Mouse (Mus musculus) heart, embryonic 10.5 days (tissue): ENCODE measurements at regions not wholly inside any gene's neighbourhood (a gene's known extent, or its start where the extent isn't known, plus 50 kb on each side); places are given as distances from the start of the nearest gene placed in this dataset.

ENCODE experiments used
- DNase-seq: peaks from one replicate; pipeline ENCODE4 v3.0.0-alpha.2; 2017; ENCODE audit warnings: low spot score
- H3K27ac ChIP-seq: fragments of 300-500 bp; sonication (generic); 2 replicates; pipeline ENCODE4 v1.5.1; 2016; ENCODE audit warnings: mild to moderate bottlenecking
- H3K27me3 ChIP-seq: fragments of 300-500 bp; sonication (generic); 2 replicates; pipeline ENCODE4 v1.6.1; 2016; ENCODE audit warnings: mild to moderate bottlenecking; ENCODE audit not compliant: poor library complexity, insufficient read depth, severe bottlenecking
- H3K36me3 ChIP-seq: fragments of 300-500 bp; sonication (generic); 2 replicates; pipeline ENCODE4 v1.6.1; 2016; ENCODE audit warnings: mild to moderate bottlenecking, moderate library complexity
- H3K4me1 ChIP-seq: fragments of 300-500 bp; sonication (generic); 2 replicates; pipeline ENCODE4 v1.6.1; 2016; ENCODE audit warnings: mild to moderate bottlenecking
- H3K4me3 ChIP-seq: fragments of 300-500 bp; sonication (generic); 2 replicates; pipeline ENCODE4 v1.5.1; 2016; ENCODE audit warnings: mild to moderate bottlenecking, moderate library complexity
- H3K9me3 ChIP-seq: fragments of 300-500 bp; sonication (generic); 2 replicates; pipeline ENCODE4 v1.6.1; 2016; ENCODE audit warnings: mild to moderate bottlenecking, moderate library complexity
- WGBS: fragments of 180-500 bp; shearing (Covaris S2); methylation state at CpG from one replicate; pipeline ENCODE4 v1.1.7; 2016; 5-methylcytosine and 5-hydroxymethylcytosine counted together

GRCm38 (mm10) chr15:94032957-94033356 is 432.3 kb downstream of the Adamts20 start:
- Histone ChIP-seq H3K27ac (no peak overlapping the region), H3K4me1 (no peaks in the 10 kb centered on the region), H3K9me3 (no peaks in the 10 kb centered on the region), H3K36me3 (no peaks in the 10 kb centered on the region), H3K27me3 (no peaks in the 10 kb centered on the region), H3K4me3 (no peak overlapping the region)
- 79% methylated on average over 2 of the region's 2 CpGs for WGBS
- DNase-seq, result no peak

GRCm38 (mm10) chr15:94025996-94026696 is 430.5 kb upstream of the Prickle1 start:
- Histone ChIP-seq H3K9me3 (no peaks in the 10 kb centered on the region), H3K36me3 (no peaks in the 10 kb centered on the region), H3K4me3 (no peak overlapping the region), H3K27ac (peak overlapping the region; percentile 42; the same call in 1 of the 2 replicates), H3K27me3 (no peaks in the 10 kb centered on the region), H3K4me1 (peaks cover 31% of the 10 kb centered on the region)
- DNase-seq, result no peak
- 69% methylated on average over 16 of the region's 16 CpGs for WGBS

DNA sequence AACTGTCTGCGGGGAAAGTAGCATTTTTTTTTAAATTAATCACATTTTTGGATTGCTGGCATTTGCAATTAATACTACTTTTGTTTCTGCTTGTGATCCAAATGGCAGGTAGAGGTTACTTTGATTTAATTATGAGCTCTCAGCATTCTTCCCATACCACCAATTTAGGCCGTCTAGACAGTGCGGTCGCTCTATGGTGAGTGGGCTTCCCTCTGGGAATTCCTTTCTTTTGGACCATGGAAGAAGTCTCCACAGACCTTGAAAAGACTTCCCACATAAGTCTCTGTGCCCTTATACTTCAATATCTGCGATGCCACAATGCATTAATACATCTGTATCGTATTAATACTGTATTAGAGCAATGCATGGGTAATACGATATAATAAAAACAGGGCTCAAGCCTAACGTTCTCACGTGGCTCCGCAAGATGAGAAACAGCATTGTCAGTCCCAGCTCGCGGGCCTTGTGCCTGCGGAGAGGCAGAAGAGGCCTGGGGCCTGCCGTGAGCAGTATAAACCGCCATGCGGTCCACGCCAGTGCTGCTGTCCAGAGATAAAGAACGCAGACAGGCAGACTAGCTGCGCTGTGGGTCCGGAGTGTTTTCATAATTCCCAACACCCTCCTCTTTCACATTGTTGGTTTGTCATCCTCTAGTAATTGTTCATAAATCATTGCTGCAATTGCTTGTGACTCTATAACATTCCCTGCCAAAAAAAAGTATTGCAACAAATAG is 429.7 kb upstream of the Prickle1 start:
- DNase-seq, result no peak
- H3K36me3 ChIP-seq, result no peaks in the 10 kb centered on the region
- WGBS, result 65% methylated on average over 20 of the region's 20 CpGs
- peaks cover 31% of the 10 kb centered on the region for H3K4me1 ChIP-seq
- no peak overlapping the region for H3K4me3 ChIP-seq
- no peaks in the 10 kb centered on the region for H3K27me3 ChIP-seq
- H3K27ac ChIP-seq, result peak overlapping the region; percentile 73
- H3K9me3 ChIP-seq, result no peaks in the 10 kb centered on the region

- Histone ChIP-seq H3K27me3 (no peaks in the 10 kb centered on the region), H3K27ac (peak overlapping the region; percentile 47; the same call in 1 of the 2 replicates), H3K4me3 (no peak overlapping the region), H3K4me1 (peaks cover 31% of the 10 kb centered on the region), H3K36me3 (no peaks in the 10 kb centered on the region), H3K9me3 (no peaks in the 10 kb centered on the region)
- DNase-seq, result no peak
- WGBS, result 34% methylated on average over 3 of the region's 3 CpGs
These were observed 429.1 kb upstream of the Prickle1 start for GRCm38 (mm10) chr15:94024806-94025205.

DNA sequence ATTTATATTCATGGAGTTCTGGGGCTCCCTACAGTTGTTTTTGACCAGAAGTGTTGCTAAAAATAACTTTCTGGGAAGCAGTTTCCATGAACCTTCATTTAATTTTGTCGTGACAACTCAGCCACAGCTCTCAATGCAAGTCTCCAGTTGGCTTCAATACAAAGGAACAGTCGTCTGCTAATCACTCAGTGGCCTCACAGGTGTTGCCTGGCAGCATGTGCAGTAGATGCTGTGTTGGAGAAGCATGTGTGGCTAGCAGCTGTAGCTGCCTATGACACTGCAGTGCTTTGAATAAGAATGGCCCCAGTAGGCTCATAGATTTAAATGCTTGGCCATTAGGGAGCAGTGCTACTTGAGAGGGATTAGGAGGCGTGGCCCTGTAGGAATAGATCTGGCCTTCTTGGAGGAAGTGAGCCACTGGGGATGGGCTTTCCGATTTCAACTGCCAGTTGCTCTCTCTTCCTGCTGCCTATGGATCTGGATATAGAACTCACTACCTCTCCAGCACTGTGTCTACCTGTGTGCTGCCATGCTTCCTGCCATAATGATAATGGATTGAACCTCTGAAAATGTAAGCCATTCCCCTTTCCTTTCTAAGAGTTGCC is 428.5 kb upstream of the Prickle1 start:
- peak overlapping the region; percentile 47; the same call in 1 of the 2 replicates for H3K27ac ChIP-seq
- peaks cover 31% of the 10 kb centered on the region for H3K4me1 ChIP-seq
- DNase-seq, result no peak
- no peaks in the 10 kb centered on the region for H3K9me3 ChIP-seq
- 53% methylated on average over 4 of the region's 4 CpGs for WGBS
- H3K4me3 ChIP-seq, result no peak overlapping the region
- H3K27me3 ChIP-seq, result no peaks in the 10 kb centered on the region
- no peaks in the 10 kb centered on the region for H3K36me3 ChIP-seq

GRCm38 (mm10) chr15:94023501-94023900 is 427.8 kb upstream of the Prickle1 start:
- Histone ChIP-seq H3K4me1 (peaks cover 31% of the 10 kb centered on the region), H3K9me3 (no peaks in the 10 kb centered on the region), H3K4me3 (no peak overlapping the region), H3K27ac (no peak overlapping the region), H3K36me3 (no peaks in the 10 kb centered on the region), H3K27me3 (no peaks in the 10 kb centered on the region)
- no peak for DNase-seq
- WGBS, result 73% methylated on average over 4 of the region's 4 CpGs

DNA sequence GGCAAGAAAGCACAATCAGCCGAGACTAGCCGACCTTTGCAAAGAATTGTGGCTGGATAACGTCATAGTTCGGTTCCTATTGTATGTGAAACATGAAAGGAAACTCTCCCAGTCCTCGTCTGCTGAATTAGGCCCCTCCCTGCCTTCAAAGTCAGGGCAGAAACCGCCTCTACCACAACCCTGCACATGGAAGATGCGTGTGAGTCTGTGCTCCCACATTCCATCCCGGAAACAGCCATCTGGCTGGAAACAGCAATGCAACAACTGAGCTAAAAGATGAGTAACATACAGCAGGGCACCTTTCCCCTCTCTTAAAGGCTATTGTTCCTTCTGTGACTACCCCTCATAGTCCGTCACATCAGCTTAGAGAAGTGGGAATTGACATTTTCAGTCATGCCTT is 422.1 kb upstream of the Prickle1 start:
- Histone ChIP-seq H3K27ac (no peak overlapping the region), H3K9me3 (no peaks in the 10 kb centered on the region), H3K36me3 (no peaks in the 10 kb centered on the region), H3K4me3 (no peak overlapping the region), H3K4me1 (0 out of 2 replicates have a peak, but pooled peaks cover 13% of the 10 kb centered on the region), H3K27me3 (no peaks in the 10 kb centered on the region)
- no peak for DNase-seq
- 71% methylated on average over 9 of the region's 9 CpGs for WGBS

DNA sequence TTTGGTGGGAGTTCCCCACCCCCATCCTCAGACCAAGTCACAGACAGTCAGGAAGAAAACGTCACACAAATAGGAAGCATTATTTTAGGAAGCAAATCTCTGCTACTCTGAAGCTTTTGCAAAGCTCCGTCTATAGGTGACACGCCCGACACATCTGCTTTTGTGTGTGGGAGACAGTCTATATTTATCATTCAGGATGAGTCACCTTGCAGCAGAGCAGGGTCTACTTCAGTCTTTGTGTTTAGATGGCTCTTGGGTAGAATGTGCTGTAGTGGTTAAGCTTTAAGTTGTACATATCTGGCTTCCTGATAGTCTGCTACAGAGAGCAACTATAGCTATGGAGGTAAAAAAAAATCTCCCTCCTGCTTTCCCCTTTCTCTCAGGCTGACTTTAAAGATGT is 415.8 kb upstream of the Prickle1 start:
- H3K9me3 ChIP-seq, result no peaks in the 10 kb centered on the region
- no peak overlapping the region for H3K4me3 ChIP-seq
- H3K4me1 ChIP-seq, result peaks cover 12% of the 10 kb centered on the region
- WGBS, result 35% methylated on average over 4 of the region's 4 CpGs
- H3K36me3 ChIP-seq, result no peaks in the 10 kb centered on the region
- H3K27me3 ChIP-seq, result no peaks in the 10 kb centered on the region
- H3K27ac ChIP-seq, result peak overlapping the region; percentile 62
- no peak for DNase-seq

GRCm38 (mm10) chr15:94006082-94006481 is 410.4 kb upstream of the Prickle1 start:
- no peak for DNase-seq
- 71% methylated on average over 5 of the region's 5 CpGs for WGBS
- H3K4me3 ChIP-seq, result no peak overlapping the region
- peaks cover 27% of the 10 kb centered on the region for H3K4me1 ChIP-seq
- H3K27me3 ChIP-seq, result no peaks in the 10 kb centered on the region
- H3K36me3 ChIP-seq, result no peaks in the 10 kb centered on the region
- no peak overlapping the region for H3K27ac ChIP-seq
- no peaks in the 10 kb centered on the region for H3K9me3 ChIP-seq

DNA sequence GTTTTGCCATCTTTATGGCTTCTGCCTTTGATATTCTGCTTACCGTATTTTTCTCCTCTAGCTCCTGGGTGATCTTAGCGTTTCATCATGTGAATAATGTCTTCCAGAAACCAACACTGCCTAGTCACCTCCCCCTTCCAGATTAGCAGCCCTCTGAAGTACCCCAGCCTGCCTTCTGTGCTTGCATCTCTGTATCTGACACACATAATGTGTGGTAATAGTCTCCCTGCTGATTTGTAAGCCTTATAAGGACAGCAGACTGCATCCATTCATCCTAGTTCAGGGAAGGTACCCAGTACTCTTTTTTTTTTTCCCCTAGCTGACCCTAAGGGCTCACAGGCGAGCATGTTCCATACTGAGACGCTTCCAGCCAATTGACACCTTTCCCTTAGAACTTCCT is 409.2 kb upstream of the Prickle1 start:
- no peak for DNase-seq
- peaks cover 27% of the 10 kb centered on the region for H3K4me1 ChIP-seq
- no peaks in the 10 kb centered on the region for H3K36me3 ChIP-seq
- no peaks in the 10 kb centered on the region for H3K27me3 ChIP-seq
- 0 out of 2 replicates have a peak overlapping the region, but pooled peaks have one; percentile 8 for H3K4me3 ChIP-seq
- 15% methylated on average over 4 of the region's 4 CpGs for WGBS
- no peaks in the 10 kb centered on the region for H3K9me3 ChIP-seq
- peak overlapping the region; percentile 47 for H3K27ac ChIP-seq

GRCm38 (mm10) chr15:94003145-94003544 is 407.5 kb upstream of the Prickle1 start:
- Histone ChIP-seq H3K27me3 (no peaks in the 10 kb centered on the region), H3K36me3 (no peaks in the 10 kb centered on the region), H3K4me1 (peaks cover 32% of the 10 kb centered on the region), H3K9me3 (no peaks in the 10 kb centered on the region), H3K4me3 (no peak overlapping the region), H3K27ac (peak overlapping the region; percentile 52)
- no peak for DNase-seq
- WGBS, result 64% methylated on average over 7 of the region's 7 CpGs

DNA sequence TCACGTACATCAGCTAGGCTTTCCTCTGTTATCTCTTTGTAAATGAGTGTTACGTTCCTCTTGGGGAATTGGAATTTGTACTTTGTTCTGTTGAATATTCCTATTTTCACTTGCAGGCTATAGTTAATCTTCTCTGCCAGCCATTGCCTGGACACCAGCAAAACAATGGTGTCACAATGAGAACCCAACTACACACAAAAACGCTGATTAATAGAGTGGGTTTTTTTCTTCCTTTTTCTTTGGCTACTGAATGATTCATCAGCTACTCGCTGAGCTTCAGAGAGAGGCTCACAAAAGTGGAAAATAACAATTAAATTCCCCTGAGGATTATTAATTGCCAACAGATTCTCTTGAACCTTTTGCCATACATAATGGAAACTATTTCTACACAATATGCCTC is 398.9 kb upstream of the Prickle1 start:
- Histone ChIP-seq H3K27me3 (no peaks in the 10 kb centered on the region), H3K27ac (no peak overlapping the region), H3K36me3 (no peaks in the 10 kb centered on the region), H3K4me3 (no peak overlapping the region), H3K9me3 (no peaks in the 10 kb centered on the region), H3K4me1 (peaks cover 8% of the 10 kb centered on the region; the same call in 1 of the 2 replicates)
- 67% methylated on average over 4 of the region's 4 CpGs for WGBS
- no peak for DNase-seq

DNA sequence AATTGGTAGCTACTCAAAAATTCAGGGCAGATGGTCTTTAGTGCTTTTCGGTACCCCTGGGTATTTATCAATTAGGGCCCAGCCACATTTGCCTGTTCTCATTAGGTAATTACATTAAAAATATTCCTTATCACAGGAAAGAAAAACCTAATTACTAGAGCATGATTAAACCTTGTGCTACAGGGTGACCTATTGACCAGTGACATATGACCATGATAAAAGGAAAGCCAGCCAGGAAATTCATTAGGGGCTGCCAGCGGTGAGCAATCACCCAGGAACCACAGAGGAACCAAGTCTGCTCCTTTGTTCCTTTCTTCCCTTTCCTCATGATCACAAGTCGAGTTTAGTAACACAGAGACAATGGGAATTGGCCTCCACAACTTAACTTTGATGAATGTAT is 394.4 kb upstream of the Prickle1 start:
- H3K27me3 ChIP-seq, result no peaks in the 10 kb centered on the region
- WGBS, result 62% methylated on average over 3 of the region's 3 CpGs
- no peaks in the 10 kb centered on the region for H3K4me1 ChIP-seq

More for the DNA sequence above, 394.4 kb upstream of the Prickle1 start:
- Histone ChIP-seq H3K9me3 (no peaks in the 10 kb centered on the region), H3K4me3 (no peak overlapping the region), H3K27ac (no peak overlapping the region), H3K36me3 (no peaks in the 10 kb centered on the region)
- no peak for DNase-seq
